Mouse (Mus musculus): Measurements from ENCODE around the gene Ccm2.

Ccm2 gene

DNA sequence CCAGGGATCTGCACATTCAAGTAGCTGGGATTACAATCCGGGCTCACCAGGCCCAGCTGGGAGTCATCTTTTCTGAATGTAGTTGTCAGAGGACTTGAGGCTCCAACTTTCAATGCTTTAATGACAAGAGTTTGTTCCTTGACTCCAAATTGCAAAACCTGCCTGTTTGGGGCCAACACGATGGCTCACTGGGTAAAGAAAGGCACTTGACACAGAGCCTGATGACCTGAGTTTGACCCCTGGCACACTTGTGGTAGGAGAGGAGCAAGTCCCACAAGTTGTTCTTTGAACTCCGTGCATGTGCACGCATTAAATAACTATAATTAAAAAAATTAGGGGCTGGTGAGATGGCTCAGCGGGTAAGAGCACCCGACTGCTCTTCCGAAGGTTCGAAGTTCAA lies 16.7 kb upstream of the Ccm2 start:
- no peak for DNase-seq (ENCODE audit: low spot score)

DNA sequence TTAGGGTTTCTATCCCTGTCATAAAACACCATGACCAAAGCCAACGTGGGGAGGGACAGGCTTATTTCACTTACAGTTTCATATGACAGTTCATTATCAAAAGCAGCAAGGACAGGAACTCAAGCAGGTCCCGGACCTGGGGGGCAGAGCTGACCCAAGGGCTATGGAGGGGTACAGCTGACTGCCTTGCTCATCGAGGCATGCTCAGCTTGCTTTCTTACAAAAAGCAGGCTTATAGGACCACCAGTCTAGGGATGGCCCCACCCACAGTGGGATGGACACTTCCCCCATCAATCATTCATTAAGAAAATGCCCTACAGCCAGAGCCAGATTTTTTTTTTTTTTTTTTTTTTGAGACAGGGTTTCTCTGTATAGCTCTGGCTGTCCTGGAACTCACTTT lies 15.9 kb upstream of the Ccm2 start:
- DNase-seq (ENCODE audit: low spot score) = no peak

- DNase-seq (ENCODE audit: low spot score) = no peak
These were observed 2.0 kb upstream of the Ccm2 start for GRCm38 (mm10) chr11:6544683-6545082.

GRCm38 (mm10) chr11:6545186-6545856 lies 1.4 kb upstream of the Ccm2 start:
- no peak for DNase-seq (ENCODE audit: low spot score)

DNA sequence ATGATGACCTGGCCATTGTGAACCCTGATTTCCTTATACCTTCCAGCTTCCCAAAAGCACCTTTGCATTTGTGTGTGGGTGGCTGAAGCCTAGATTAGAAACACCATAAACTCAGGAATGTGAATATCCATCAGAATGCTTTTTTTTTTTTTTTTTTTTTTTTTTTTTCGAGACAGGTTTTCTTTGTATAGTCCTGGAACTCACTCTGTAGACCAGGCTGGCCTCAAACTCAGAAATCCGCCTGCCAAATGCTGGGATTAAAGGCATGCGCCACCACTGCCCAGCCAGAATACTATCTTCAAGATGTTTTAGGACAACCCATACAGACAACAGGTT lies 862 bp upstream of the Ccm2 start:
- DNase-seq (ENCODE audit: low spot score) = no peak

DNA sequence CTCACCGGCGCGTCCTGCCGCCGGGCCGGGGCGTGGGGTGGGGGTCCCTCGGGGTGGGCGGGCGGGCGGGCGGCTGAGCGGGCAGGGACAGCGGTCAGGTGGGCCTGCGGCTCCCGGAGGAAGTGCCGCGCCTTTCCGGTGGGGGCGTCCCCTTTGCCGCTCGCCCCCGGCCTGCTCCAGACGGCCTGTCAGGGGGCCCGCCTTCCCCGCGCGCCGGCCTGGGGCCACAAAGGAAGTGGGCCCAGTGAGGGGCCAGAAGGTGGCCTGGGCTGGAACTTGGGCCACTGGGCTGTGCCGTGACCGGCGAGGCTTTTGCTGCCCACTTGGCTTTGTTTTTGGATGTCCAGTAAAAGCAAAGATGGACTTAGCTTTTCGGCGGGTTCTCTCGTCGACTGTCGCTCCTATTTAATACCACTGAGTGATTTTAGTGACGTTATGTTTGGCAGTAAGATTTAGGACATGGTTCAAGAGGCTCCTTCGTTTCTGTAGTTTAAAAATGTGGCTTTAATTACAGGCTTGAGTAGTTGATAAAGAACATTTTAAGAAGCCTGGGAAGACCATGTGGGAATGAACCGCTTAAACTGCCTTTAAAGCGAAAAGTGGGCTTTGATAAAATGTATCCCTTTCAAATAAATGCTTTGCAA lies 472 bp downstream of the Ccm2 start:
- no peak for DNase-seq (ENCODE audit: low spot score)

DNA sequence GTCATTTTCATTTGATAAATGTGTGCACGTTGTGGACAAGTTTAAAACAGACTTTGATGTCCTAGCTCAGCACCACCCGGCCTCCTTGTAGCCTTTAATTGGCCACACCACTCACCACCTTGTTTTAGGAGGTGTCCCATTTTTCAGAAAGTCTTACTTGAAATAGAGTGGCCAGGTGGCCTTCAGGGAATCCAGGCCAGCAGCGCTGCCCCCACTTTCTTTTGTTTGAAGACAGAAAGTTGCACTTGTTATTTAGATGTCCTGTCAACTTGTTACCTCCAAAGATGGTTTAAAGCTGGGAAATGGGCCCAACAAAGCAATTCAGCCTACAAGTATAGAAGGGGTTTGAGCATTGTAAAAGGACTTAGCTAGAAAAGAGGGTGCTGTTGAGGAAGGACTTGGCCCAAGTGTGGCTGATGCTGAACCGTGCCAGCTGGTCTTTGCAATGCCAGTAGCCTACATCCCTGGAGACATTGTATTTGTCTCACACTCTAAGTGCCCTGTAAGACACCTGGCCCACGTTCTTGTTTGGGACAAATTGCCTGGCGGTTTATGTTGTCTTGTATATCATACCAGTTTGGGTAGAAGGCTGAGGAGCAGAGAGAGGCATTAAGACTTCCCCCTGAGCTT lies 1.1 kb downstream of the Ccm2 start:
- DNase-seq (ENCODE audit: low spot score) = no peak

DNA sequence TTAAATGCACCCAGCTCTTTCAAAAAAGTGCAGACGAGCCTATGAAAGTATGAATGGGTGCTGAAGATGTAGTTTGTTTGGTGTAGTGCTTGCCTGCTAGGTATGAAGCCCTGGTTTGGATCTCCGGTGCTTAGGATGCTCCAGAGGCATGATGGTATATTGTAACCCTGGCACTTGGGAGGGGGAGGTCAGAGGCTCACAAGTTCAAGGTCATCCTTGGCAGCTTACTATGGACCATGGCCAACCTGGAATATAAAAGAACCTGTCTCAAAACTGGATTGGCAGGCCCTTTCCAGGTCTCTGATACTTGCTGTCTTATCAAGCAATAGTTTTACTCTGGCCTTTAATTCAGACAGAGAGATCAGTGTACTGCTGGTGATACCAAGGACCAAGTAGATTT lies 3.1 kb downstream of the Ccm2 start:
- no peak for DNase-seq (ENCODE audit: low spot score)

DNA sequence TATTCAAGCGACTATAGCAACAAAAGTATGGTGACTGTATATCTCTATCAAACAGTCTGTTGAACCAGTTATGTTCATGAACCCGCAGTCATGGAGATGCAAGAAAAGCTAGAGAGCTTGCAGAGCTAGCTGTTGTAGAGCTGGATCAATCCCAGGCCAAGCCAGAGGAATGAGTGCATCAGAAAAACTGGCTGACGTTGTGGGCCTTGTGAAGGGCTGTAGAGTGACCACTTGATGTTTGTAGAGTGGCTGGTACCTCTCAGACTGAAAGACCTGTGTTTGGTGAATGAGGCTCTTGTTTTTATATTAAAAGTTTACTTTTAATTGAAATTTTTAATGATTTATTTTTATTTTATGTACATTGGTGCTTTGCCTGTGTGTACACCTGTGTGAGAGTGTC lies 3.5 kb downstream of the Ccm2 start:
- no peak for DNase-seq (ENCODE audit: low spot score)

- DNase-seq (ENCODE audit: low spot score) = no peak
These were observed 11.5 kb downstream of the Ccm2 start for GRCm38 (mm10) chr11:6558234-6558633.

GRCm38 (mm10) chr11:6559996-6560395 lies 13.3 kb downstream of the Ccm2 start:
- DNase-seq (ENCODE audit: low spot score) = peak; percentile 64

DNA sequence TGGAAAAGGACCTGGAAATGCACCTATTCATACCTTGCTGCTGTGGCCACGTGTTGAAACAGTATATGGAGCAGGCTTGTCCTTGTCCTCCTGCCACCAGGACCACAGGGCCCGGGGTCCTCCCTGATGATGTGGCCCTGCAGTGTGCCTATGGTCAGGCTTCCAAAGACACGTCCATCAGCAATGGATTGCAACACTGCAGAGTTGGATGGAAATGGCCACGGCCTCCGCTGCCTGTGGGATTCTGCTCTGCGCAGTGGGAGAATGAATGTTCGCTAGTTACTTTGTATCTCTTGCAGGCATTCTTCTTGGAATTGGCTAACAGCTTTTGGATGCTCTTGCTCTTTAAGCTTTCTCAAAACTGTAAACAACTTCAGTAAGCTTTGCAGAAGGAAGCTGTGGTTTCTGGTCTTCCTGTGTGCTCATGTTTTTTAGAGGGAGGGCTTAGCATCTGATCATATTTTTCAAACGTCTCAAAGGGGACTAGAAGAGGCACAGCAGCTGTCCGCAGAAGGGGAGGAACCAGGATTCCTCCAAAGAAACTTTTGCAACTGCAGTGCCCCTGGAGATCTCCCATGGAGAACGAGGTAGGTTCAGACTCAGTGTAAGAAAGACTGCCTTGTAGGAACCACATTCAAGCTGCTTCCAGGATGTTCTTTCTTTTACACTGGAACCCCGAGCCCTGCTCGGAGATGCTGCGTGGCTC lies 14.1 kb downstream of the Ccm2 start:
- DNase-seq (ENCODE audit: low spot score) = peak; percentile 74

DNA sequence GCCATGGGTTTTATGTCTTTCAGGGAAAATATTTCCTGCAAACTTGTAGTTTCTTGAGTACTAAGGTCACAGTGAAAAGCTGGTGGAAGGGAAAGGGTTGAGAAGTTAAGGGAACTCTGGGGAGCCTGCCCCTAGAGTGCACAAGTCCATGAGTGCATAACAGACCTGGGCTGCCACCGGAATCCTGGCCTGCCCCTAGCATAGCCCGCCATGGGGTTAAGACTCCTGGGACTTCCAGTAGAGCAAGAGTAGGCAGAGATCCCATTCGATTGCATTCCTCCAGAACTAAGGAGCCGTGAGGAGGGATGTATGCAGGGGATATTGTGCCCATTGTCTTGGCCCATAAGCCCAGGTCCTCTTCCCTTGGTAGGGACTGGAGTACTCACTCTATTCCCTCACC lies 14.8 kb downstream of the Ccm2 start:
- no peak for DNase-seq (ENCODE audit: low spot score)

DNA sequence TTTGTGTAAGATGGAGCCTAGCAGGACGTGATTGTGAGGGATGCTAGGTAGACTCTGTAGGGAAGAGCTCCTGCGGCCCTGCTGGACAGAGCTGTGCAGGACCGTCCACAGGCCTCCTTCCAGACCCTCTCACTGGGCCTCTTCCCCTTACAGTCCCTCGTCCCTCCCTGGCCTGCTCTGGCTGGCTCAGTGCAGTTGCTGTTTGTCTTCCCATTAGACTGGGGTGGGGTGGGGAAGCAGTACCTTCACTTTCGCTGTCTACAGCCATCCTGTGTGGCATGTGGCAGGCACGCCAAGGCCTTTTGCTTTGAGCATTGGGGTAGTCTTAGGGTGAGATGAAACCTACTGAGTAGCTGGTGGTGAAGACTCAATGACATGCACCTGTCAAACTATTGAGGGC lies 15.7 kb downstream of the Ccm2 start:
- DNase-seq (ENCODE audit: low spot score) = peak; percentile 55

DNA sequence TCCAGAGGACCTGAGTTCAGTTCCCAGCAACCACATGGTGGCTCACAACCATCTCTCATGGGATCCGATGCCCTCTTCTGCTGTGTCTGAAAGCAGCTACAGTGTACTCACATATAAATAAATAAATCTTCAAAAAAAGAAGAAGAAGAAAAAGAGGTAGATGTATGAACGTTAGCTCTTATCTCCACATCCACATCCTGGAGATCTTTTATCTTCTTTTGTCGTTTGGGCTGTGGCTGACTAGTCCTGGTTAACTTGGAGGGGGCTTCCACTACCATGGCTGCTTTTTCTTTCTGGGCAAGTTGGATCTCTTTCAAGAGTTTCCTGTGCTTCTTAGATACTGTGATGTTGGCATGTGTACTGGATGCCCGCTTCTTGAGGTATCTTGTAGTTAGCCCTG lies 16.5 kb downstream of the Ccm2 start:
- peak; percentile 34 for DNase-seq (ENCODE audit: low spot score)

DNA sequence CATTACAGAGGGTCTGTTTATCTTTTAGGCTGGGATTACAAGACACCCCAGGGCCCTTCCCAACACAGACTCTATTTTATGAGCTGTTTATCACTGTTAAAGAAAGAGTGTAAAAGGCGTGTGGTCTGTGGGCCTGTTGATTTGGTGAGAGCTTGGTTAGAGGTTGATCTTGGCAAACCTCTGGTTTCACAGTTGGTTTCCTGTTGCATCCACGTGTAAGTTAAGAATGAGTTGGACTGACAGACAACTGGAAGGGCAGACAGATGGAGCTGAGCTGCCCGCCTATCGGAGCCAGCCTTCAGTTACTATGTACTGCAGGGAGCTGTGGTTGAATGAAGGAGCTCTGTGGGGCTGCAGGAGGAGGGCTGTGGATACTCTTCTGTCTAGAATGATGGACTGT lies 19.8 kb downstream of the Ccm2 start:
- peak; percentile 39 for DNase-seq (ENCODE audit: low spot score)

DNA sequence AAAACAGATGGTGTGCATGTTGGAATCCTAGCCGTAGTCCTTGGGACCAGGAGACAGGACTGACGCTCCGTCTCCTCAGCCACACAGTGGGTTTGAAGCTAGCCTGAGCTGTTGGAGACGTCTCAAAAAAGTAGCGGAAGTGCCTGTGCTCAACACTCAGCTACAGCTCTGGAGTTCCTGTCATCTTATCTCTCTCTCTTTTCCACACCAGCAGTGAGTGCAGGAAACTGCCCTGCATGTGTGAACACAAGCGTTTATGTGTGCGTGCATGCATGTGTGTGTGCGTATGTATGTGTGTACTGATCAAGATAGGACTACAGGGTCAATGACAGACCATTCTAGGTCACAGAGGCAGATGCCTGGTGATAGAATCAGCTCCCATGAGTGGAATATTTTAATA lies 21.3 kb downstream of the Ccm2 start:
- peak; percentile 73 for DNase-seq (ENCODE audit: low spot score)

GRCm38 (mm10) chr11:6568584-6569409 lies 22.1 kb downstream of the Ccm2 start:
- DNase-seq (ENCODE audit: low spot score) = peak; percentile 36

- DNase-seq (ENCODE audit: low spot score) = peak; percentile 32
These were observed 22.7 kb downstream of the Ccm2 start for GRCm38 (mm10) chr11:6569410-6569777.

DNA sequence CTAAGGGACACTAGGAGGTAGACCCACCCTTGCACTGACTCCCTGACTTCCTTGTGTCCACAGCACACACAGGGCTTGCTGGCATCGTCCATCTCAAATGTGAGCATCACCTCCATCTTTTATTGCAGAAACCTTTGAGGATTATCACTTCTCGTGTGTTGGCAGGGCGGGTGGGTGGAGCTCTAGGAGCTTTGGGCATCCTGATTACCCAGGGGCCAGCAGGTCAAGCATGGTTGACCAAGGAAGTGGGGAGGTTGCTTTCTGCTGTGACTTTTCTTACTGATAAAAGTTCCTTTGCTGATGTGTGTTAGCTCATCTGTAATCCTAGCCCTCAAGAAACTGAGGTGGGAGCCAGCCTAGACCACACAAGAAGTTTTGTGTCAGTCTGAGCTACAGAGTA lies 29.5 kb downstream of the Ccm2 start:
- DNase-seq (ENCODE audit: low spot score) = no peak

DNA sequence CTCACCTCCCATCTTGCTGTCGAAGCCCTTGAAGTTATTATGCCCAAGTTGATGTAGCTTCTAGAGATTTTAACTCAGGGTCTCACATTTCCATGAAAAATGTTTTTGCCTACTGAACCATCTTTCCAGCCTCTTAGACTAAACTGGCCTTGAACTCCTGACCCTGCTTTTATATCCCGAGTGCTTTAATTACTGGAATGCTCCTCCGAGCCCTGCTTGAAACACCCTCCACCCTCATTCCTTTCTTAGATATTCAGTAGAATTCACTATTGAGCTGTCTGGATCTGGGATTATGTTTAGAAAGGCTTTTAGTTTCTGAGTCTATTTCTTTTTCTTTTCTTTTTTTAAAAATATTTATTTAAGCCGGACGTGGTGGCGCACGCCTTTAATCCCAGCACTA lies 32.7 kb downstream of the Ccm2 start:
- DNase-seq (ENCODE audit: low spot score) = no peak

GRCm38 (mm10) chr11:6580065-6580750 lies 33.5 kb downstream of the Ccm2 start:
- DNase-seq (ENCODE audit: low spot score) = no peak
